Mouse (Mus musculus) kidney, embryonic 14.5 days (tissue): ENCODE data around the gene Hoxb6. TPM values are rescaled to one million over a fixed set of nuclear protein-coding genes. Genes with fewer than 3 reads are reported as not detected.

ENCODE experiments used
- ATAC-seq: fragments of 200-750 bp; cut with Nextera tagmentation; 2 replicates; pipeline ENCODE4 v1.8.0; 2017; ENCODE audit warnings: moderate number of reproducible peaks, mild to moderate bottlenecking, moderate TSS enrichment, moderate library complexity; ENCODE audit not compliant: low FRiP score, low TSS enrichment
- H3K27ac ChIP-seq: fragments of 300-500 bp; sonication (generic); 2 replicates; pipeline ENCODE4 v1.5.1; 2014; ENCODE audit warnings: low read depth, mild to moderate bottlenecking, low read length, moderate library complexity, mixed read lengths
- H3K27me3 ChIP-seq: fragments of 300-500 bp; sonication (generic); 2 replicates; pipeline ENCODE4 v1.6.1; 2014; ENCODE audit warnings: mild to moderate bottlenecking, low read length; ENCODE audit not compliant: control insufficient read depth, insufficient read depth
- H3K36me3 ChIP-seq: fragments of 300-500 bp; sonication (generic); 2 replicates; pipeline ENCODE4 v1.6.1; 2014; ENCODE audit warnings: low read length, mixed read lengths; ENCODE audit not compliant: control insufficient read depth, insufficient read depth
- H3K4me1 ChIP-seq: fragments of 300-500 bp; sonication (generic); 2 replicates; pipeline ENCODE4 v1.6.1; 2014; ENCODE audit warnings: low read length, mixed read lengths; ENCODE audit not compliant: control insufficient read depth, insufficient read depth
- H3K4me2 ChIP-seq: fragments of 300-500 bp; sonication (generic); replicated peaks from 2 replicates; pipeline ENCODE4 v1.6.1; 2014; ENCODE audit warnings: low read depth, mild to moderate bottlenecking, low read length
- H3K4me3 ChIP-seq: fragments of 300-500 bp; sonication (generic); 2 replicates; pipeline ENCODE4 v1.5.1; 2014; ENCODE audit warnings: mild to moderate bottlenecking, low read length
- H3K9ac ChIP-seq: fragments of 300-500 bp; sonication (generic); 2 replicates; pipeline ENCODE4 v1.6.1; 2014; ENCODE audit warnings: low read depth, mild to moderate bottlenecking, low read length, moderate library complexity
- H3K9me3 ChIP-seq: fragments of 300-500 bp; sonication (generic); 2 replicates; pipeline ENCODE4 v1.6.1; 2016; ENCODE audit warnings: low read length; ENCODE audit not compliant: control insufficient read depth
- WGBS: fragments of 180-500 bp; shearing (Covaris S2); extraction: QIAGEN DNeasy Blood & Tissue Kit; methylation state at CpG from one replicate; pipeline ENCODE4 v1.1.7; 2014; 5-methylcytosine and 5-hydroxymethylcytosine counted together
- polyA plus RNA-seq: library from polyadenylated mRNA; unstranded; fragments of >200 nt; fragmentation: Nextera tagmentation; extraction: Ambion mirVana; gene quantifications from 2 replicates; pipeline ENCODE4 v1.2.1, GENCODE M21; 2014

The Hoxb6 gene
- polyA plus RNA-seq, 1 experiment from 2014 or later = 44.1 TPM

DNA sequence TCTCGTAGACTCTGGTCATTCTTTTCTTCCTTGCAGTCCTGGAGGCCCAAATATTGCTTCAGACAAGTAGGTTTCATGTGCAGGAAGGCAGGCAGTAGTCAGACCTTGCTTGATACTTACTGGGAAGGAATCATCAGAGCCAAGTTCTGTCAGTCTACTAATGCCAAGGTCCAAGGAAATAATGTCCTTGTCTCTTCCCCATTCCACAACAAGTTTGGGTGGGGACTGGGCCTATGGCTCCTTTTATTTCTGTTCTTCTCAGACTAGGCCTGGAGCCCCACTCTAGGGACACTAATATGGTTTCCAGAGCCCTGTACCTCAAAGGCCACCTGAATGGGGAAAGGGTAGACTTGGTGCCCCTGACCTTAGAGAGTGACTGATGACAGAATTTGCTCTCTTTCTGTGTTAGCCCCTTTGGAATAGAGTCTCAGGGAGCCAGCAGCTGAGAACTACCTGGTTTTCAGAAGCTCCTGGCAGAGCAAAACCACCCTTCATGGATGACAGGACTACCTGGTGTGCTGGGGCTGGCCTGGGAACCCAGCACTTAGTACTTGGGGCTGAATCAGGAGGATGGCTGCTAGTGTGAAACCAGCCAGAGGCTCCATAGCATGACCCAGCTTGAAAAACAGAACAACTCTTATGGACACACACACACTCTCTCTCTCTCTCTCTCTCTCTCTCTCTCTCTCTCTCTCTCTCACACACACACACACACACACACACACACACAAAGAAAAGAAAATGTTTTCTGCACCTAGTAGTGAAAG, 3.6 kb upstream of the Hoxb6 start:
- peak overlapping the region; percentile 99 for H3K9ac ChIP-seq
- peak overlapping the region; percentile 53 for H3K4me3 ChIP-seq
- H3K4me2 ChIP-seq = peak overlapping the region; percentile 95
- peak overlapping the region; percentile 100 for H3K27ac ChIP-seq
- H3K4me1 ChIP-seq = peaks cover 36% of the 10 kb centered on the region
- ATAC-seq = no peak
- H3K36me3 ChIP-seq = no peaks in the 10 kb centered on the region
- no peaks in the 10 kb centered on the region for H3K27me3 ChIP-seq
- 12% methylated on average over 1 of the region's 1 CpGs for WGBS
- no peaks in the 10 kb centered on the region for H3K9me3 ChIP-seq

DNA sequence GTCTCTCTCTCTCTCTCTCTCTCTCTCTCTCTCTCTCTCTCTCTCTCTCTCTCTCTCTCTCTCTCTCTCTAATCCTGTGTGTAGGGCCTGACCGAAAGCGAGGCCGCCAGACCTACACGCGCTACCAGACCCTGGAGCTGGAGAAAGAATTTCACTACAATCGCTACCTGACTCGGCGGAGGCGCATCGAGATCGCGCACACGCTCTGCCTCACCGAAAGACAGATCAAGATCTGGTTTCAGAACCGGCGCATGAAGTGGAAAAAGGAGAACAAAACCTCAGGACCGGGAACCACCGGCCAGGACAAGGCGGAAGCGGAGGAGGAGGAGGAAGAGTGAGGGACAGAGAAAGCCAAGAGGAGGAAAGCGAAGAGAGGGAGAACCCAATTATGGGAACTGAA, 3.0 kb upstream of the Hoxb6 start:
- 17% methylated on average over 21 of the region's 21 CpGs for WGBS
- Histone ChIP-seq H3K9me3 (no peaks in the 10 kb centered on the region), H3K4me2 (peak overlapping the region; percentile 95), H3K27ac (peak overlapping the region; percentile 100), H3K27me3 (no peaks in the 10 kb centered on the region), H3K9ac (peak overlapping the region; percentile 99), H3K4me3 (peak overlapping the region; percentile 53), H3K4me1 (peaks cover 36% of the 10 kb centered on the region), H3K36me3 (no peaks in the 10 kb centered on the region)
- no peak for ATAC-seq

DNA sequence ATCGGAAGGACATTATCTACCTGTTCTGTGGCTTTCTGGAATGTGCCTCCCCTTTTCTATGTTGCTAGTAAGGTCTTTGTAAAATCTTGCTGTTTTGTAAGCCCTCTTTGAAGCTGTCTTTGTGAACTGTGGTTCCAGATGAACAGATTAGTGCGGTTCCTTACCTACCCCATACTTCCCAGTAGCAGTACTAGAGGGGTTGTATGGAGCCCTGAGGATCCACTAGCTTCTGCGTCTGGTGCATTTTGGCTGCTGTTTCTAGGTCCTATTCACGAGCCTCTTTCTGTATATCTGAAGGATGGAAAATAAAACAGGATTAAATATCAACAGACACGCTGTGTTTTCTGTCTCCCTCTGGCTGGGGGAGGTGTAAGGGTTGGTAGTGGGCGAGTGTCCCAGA, 2.4 kb upstream of the Hoxb6 start:
- Histone ChIP-seq H3K36me3 (no peaks in the 10 kb centered on the region), H3K4me3 (peak overlapping the region; percentile 53), H3K9ac (peak overlapping the region; percentile 99), H3K27me3 (no peaks in the 10 kb centered on the region), H3K27ac (peak overlapping the region; percentile 100), H3K9me3 (no peaks in the 10 kb centered on the region), H3K4me2 (peak overlapping the region; percentile 95), H3K4me1 (peaks cover 36% of the 10 kb centered on the region)
- 27% methylated on average over 6 of the region's 6 CpGs for WGBS
- ATAC-seq = no peak

- peak overlapping the region; percentile 99 for H3K9ac ChIP-seq
- H3K4me2 ChIP-seq = peak overlapping the region; percentile 95
- peak overlapping the region; percentile 100 for H3K27ac ChIP-seq
- H3K9me3 ChIP-seq = no peaks in the 10 kb centered on the region
- 18% methylated on average over 17 of the region's 17 CpGs for WGBS
- peaks cover 40% of the 10 kb centered on the region for H3K4me1 ChIP-seq
- no peaks in the 10 kb centered on the region for H3K27me3 ChIP-seq
- H3K4me3 ChIP-seq = peak overlapping the region; percentile 53
- no peak for ATAC-seq
- no peaks in the 10 kb centered on the region for H3K36me3 ChIP-seq
Observed at GRCm38 (mm10) chr11:96290705-96291355, 1.4 kb upstream of the Hoxb6 start.

DNA sequence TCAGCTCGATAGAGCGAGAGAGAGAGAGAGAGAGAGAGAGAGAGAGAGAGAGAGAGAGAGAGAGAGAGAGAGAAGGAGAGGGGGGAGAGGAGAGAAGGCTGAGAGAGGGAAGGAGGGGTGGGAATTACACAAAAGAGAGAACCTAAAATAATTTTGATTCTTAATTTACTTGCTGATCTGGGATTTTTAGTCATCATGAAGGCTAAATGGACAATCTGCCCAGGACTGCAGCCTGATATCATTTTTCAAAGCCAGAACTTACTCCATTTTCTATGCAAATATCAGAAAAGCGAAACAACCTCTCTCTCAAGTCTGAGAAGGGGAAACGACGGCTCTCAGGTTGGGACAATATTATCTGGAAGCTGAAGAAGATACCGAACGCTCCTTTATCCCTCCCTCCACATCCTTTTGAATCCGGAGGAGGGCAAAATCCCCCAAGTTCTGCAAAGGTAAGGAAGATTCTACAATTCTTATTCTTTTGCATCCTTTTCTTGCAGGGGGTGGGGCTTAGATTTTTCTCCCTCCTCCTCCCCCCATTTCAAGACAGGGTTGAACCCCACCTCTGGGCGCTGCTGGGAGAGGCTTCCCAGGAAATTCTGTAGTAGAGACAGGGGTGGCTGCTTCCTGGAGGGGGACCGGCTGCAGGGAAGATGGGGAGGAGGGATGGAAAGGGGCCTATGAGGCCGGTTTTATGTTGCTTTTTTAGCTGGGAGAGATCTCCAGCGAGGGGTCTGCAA, 457 bp downstream of the Hoxb6 start:
- 2% methylated on average over 12 of the region's 12 CpGs for WGBS
- Histone ChIP-seq H3K4me3 (peak overlapping the region; percentile 53), H3K9ac (peak overlapping the region; percentile 99), H3K4me2 (peak overlapping the region; percentile 95), H3K36me3 (no peaks in the 10 kb centered on the region), H3K27ac (peak overlapping the region; percentile 100), H3K4me1 (peaks cover 45% of the 10 kb centered on the region), H3K9me3 (no peaks in the 10 kb centered on the region), H3K27me3 (no peaks in the 10 kb centered on the region)
- no peak for ATAC-seq

- 0% methylated on average over 22 of the region's 22 CpGs for WGBS
- Histone ChIP-seq H3K36me3 (no peaks in the 10 kb centered on the region), H3K9me3 (no peaks in the 10 kb centered on the region), H3K4me2 (peak overlapping the region; percentile 95), H3K27ac (peak overlapping the region; percentile 100), H3K4me1 (peaks cover 44% of the 10 kb centered on the region), H3K9ac (peak overlapping the region; percentile 99), H3K4me3 (peak overlapping the region; percentile 53), H3K27me3 (no peaks in the 10 kb centered on the region)
- no peak for ATAC-seq
Observed at GRCm38 (mm10) chr11:96293302-96293921, 1.1 kb downstream of the Hoxb6 start.

DNA sequence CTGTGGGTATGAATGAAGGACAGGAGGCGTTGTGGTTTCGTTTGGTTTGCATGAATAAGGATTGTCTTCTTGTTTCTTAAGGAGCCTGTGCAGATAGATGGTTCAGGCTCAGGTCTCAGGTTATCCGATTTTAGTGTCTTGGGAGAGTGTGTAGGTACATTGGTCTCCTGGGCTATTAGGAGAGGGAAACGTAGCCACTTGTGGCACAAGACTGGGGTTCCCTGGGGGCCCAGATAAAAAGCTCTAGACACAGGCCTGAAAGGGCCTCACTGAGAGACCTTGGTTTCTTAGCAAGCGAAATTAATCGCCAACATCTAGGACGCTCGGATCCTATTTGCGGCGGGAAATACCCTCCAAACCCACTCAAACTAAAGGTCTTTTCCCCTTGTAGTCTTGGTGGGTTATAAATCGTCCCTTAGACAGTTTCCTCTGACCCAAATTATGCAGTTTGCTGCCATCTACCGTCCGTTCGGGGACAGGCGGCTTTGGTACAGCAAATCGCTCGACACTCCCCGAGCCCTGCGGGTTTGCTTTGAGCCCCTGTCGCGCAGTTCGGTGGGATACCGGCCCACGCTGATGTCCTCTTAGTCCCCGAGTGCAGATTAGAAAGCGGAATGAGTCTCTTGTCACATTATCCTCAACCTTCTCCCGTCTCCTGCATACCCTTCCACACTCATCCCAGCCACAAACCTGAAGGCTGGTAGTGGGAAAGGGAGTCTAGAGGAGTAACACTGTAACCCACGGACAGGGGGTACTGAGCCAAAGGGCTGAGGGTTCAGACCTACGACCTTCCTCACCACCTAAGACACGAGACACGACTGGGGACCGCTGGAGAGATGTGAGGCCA, 2.2 kb downstream of the Hoxb6 start:
- Histone ChIP-seq H3K4me3 (peak overlapping the region; percentile 53), H3K4me2 (peak overlapping the region; percentile 95), H3K27me3 (no peaks in the 10 kb centered on the region), H3K9me3 (no peaks in the 10 kb centered on the region), H3K36me3 (no peaks in the 10 kb centered on the region), H3K27ac (peak overlapping the region; percentile 100), H3K4me1 (peaks cover 40% of the 10 kb centered on the region), H3K9ac (peak overlapping the region; percentile 99)
- under 1% methylated on average over 32 of the region's 32 CpGs for WGBS
- ATAC-seq = no peak
